Mouse (Mus musculus): ENCODE data around the gene Cd47. TPM values are rescaled to one million over a fixed set of nuclear protein-coding genes. Genes with fewer than 3 reads are reported as not detected.
A peak's percentile ranks its signal among the peaks of the same experiment; 100 is the strongest.
"Not testable (repeated sequence)": the region's sequence is repeated elsewhere in the genome, so short reads cannot be mapped to it uniquely, and the experiment has no call there.

The Cd47 gene
- total RNA-seq, 2 experiments from 2014 or later = 57.3 to 58.4 TPM

- DNase-seq = no peak
Measured at GRCm38 (mm10) chr16:49790575-49791465, 9.5 kb upstream of the Cd47 start.

- peak; percentile 66 for DNase-seq
Measured at GRCm38 (mm10) chr16:49792446-49792878, 7.9 kb upstream of the Cd47 start.

GRCm38 (mm10) chr16:49793596-49793995 lies 6.7 kb upstream of the Cd47 start:
- no peak for DNase-seq

- no peak for DNase-seq
Measured at GRCm38 (mm10) chr16:49796271-49796670, 4.1 kb upstream of the Cd47 start.

GRCm38 (mm10) chr16:49796954-49797353 lies 3.4 kb upstream of the Cd47 start:
- DNase-seq = no peak

GRCm38 (mm10) chr16:49798790-49799189 lies 1.5 kb upstream of the Cd47 start:
- DNase-seq = no peak

GRCm38 (mm10) chr16:49800996-49801395 lies 663 bp downstream of the Cd47 start:
- no peak for DNase-seq

- DNase-seq = peak; percentile 12
Measured at GRCm38 (mm10) chr16:49801399-49801798, 1.1 kb downstream of the Cd47 start.

- no peak for DNase-seq
Measured at GRCm38 (mm10) chr16:49802993-49803392, 2.7 kb downstream of the Cd47 start.

GRCm38 (mm10) chr16:49803932-49804461 lies 3.7 kb downstream of the Cd47 start:
- DNase-seq = peak; percentile 27

- DNase-seq = no peak
Measured at GRCm38 (mm10) chr16:49806920-49807319, 6.6 kb downstream of the Cd47 start.

- no peak for DNase-seq
Measured at GRCm38 (mm10) chr16:49807419-49807841, 7.1 kb downstream of the Cd47 start.

- DNase-seq = no peak
Measured at GRCm38 (mm10) chr16:49807862-49808430, 7.6 kb downstream of the Cd47 start.

GRCm38 (mm10) chr16:49811897-49812296 lies 11.6 kb downstream of the Cd47 start:
- DNase-seq = no peak

GRCm38 (mm10) chr16:49812821-49813616 lies 12.7 kb downstream of the Cd47 start:
- DNase-seq = no peak

- no peak for DNase-seq
Measured at GRCm38 (mm10) chr16:49814419-49814818, 14.1 kb downstream of the Cd47 start.

GRCm38 (mm10) chr16:49816889-49817288 lies 16.6 kb downstream of the Cd47 start:
- DNase-seq = no peak

GRCm38 (mm10) chr16:49818146-49818545 lies 17.8 kb downstream of the Cd47 start:
- DNase-seq = no peak

- DNase-seq = no peak
Measured at GRCm38 (mm10) chr16:49818627-49819026, 18.3 kb downstream of the Cd47 start.

- no peak for DNase-seq
Measured at GRCm38 (mm10) chr16:49819494-49819893, 19.2 kb downstream of the Cd47 start.

- DNase-seq = not testable (repeated sequence)
Measured at GRCm38 (mm10) chr16:49830911-49831310, 30.6 kb downstream of the Cd47 start.

GRCm38 (mm10) chr16:49832339-49832738 lies 32.0 kb downstream of the Cd47 start:
- DNase-seq = no peak
